Mouse (Mus musculus): Measurements from ENCODE around the gene Grik1.

GRCm38 (mm10) chr16:88142136-88142535 is 147.9 kb downstream of the Grik1 start:
- TF ChIP-seq CTCF (IDR thresholded peaks at IDR 0.05; ENCODE audit: borderline replicate concordance, extremely low read depth, insufficient read depth, insufficient read length) = no peak
- no peak for TF ChIP-seq POLR2A (IDR thresholded peaks at IDR 0.05; ENCODE audit: borderline replicate concordance, extremely low read depth, insufficient read depth, insufficient read length, poor library complexity, severe bottlenecking)

All from brain, embryonic 14.5 days (tissue).